Mouse (Mus musculus) layer of hippocampus, adult 18-20 months (tissue): ENCODE results near the gene Gm28372. TPM values are rescaled to one million over a fixed set of nuclear protein-coding genes. Genes with fewer than 3 reads are reported as not detected.
"Not testable (repeated sequence)": the region's sequence is repeated elsewhere in the genome, so short reads cannot be mapped to it uniquely, and the experiment has no call there.

Experiments used
- DNase-seq, 2 experiments: peaks; one replicate each; pipeline ENCODE4 v3.0.0; 2022; ENCODE audit warnings: low spot score in 2 of 2
- long read RNA-seq: library from polyadenylated mRNA; stranded (forward); transcript quantifications from one replicate; pipeline ENCODE4 v2.0.0, GENCODE M21; 2021
- total RNA-seq, 2 experiments: library from RNA; stranded (reverse); gene quantifications; 2 replicates each; pipeline ENCODE4 v1.2.3; 2021

Gene Gm28372
- total RNA-seq, result not detected
- long read RNA-seq, result 0 reads

DNA sequence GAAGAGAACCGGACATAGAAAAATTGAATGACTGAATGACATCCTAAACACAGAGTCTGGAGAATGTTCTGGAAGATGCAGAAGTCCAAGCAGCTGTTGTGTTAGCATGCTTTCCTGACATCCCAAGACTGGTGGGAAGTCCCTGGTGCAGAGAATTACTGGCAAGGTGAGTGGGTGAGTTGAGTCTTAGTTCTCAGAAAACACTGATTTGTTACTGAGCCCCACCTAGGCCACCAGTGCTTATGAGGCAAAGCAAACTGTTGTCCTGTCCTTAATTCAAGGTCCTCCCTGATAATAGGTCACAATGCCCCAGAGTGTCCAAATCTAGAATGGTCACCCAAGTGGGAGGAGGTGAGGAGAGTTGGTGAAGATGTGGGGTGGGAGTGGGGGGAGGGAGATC lies at the start of gene Gm28372, which contains the start of gene 1700020A23Rik:
TSS of gene Gm28372 (plus strand) at position 301 of the 400 bp plus-strand sequence.
TSS of gene 1700020A23Rik (plus strand) at position 321 of the 400 bp plus-strand sequence.
- no peak for DNase-seq

GRCm38 (mm10) chr2:130357551-130357950 lies 47.5 kb upstream of the Gm28372 start:
- DNase-seq, result no peak

DNA sequence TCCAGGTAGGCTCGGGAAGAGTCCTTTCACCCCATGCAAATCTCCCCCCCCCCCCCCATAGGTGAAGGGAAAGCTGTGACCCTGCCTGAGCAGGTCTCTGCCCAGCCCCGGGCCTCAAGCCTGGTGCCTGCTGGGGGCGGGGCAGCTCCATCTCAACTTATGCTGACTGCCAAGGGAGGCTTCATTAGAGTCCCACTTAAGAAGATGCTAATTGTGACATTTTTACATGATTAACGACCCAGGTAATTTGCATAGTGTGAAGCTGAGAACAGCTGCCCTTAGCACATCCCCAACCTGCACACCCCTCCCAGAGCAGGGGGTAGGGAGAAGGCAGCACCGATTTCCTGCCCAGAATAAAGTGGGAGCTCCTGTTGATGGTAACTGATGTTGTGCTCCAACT lies 46.2 kb upstream of the Gm28372 start:
- DNase-seq, result no peak

- DNase-seq, result peak in 1 of 2 experiments; percentile 59
Observed at GRCm38 (mm10) chr2:130362511-130363026, 42.5 kb upstream of the Gm28372 start.

GRCm38 (mm10) chr2:130365211-130366094 lies 39.6 kb upstream of the Gm28372 start:
- DNase-seq, result no peak

DNA sequence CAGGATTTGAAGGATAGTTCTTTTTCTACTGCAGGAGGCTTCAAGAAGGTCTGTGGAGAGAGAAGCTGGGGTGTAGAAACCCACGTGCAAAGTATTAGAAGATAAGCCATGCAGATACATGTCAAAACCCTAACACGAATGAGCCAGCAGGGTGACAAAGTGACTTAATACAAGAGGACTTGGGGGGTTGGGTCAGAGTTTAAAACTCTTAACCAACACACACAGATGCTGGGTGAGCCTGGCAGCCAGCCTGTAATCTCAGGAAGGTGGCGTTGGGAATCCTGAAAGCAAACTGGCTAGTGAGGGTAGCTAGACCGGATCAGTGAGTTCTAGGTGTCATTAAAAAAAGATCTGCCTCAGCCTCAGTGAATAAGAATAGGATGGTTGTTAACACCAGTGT lies 37.7 kb upstream of the Gm28372 start:
- DNase-seq, result no peak

GRCm38 (mm10) chr2:130373026-130373425 lies 32.0 kb upstream of the Gm28372 start:
- not testable (repeated sequence) for DNase-seq

DNA sequence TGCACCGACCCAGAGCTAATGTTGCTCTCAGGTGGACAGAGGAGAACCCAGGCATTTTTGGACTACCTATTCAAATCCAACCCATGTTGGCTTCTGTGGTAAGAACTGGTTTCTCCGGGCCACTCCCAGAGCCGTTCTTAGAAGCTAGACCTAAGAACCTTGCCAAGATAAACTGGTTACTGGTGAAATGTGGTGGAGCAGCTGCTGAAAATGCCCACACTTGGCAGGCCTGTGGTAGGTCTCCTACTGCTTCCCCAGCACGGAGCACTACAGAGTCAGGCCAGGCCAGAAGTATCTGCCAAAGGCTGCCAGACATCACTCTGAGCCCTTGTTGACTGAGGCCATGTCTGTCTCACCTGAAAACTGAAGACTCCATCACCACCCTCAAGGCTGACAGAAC lies 30.1 kb upstream of the Gm28372 start:
- DNase-seq, result no peak

- DNase-seq, result no peak
Observed at GRCm38 (mm10) chr2:130383205-130383604, 21.8 kb upstream of the Gm28372 start.

DNA sequence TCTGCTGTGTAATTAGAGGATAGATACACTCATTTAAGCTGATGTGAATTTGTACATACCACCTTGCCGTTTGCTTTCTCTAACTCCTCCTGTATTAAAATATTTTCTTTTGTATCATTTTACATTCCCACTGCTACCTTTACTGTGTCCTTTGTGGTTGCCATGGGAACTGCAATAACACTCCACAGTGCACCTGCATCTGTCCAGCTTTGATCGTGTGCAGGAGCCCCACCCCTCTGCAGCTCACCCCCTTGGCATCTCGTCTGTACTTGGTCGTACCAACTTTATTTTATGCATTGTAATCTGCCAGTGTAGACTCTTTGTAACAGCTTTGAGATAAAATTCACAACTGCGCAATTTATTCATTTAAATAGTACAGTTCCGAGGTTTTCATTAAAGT lies 21.1 kb upstream of the Gm28372 start:
- DNase-seq, result no peak

DNA sequence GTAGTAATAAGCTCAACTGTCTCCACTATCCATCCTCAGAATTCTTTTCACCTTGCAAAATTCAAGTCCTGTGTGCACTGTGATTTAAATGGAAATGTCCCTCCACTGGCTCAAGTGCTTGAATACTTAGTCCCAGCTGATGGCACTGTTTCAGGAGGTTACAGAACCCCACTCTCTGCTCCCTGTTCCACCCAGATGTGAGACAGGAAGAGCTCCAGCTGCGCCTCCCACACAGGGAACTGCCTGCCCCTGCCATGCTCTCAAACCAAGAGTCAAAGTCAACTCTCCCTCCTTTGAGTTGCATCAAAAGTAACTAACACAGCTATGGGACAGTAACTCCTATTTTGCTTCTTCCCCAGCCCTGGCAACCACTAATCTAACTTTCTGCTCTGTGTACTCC lies 18.8 kb upstream of the Gm28372 start:
- no peak for DNase-seq

DNA sequence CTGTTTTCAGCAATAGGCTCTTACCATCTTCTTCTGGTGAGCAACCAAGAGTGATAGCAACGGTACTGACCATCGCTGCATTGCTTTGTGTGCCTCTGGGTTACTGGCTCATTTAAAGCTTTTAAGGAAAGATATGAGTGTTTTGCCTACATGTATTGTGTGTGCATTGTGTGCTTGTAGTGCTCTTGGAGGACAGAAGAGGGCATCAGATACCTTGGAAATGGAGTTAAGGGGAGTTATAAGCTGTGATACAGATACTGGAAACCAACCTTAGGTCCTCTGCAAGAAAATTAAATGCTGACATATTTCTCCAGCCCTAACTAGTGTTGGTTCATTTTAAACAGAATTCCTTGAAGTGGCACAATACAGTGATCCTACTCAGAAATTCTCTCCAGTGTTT lies 16.2 kb upstream of the Gm28372 start:
- no peak for DNase-seq

DNA sequence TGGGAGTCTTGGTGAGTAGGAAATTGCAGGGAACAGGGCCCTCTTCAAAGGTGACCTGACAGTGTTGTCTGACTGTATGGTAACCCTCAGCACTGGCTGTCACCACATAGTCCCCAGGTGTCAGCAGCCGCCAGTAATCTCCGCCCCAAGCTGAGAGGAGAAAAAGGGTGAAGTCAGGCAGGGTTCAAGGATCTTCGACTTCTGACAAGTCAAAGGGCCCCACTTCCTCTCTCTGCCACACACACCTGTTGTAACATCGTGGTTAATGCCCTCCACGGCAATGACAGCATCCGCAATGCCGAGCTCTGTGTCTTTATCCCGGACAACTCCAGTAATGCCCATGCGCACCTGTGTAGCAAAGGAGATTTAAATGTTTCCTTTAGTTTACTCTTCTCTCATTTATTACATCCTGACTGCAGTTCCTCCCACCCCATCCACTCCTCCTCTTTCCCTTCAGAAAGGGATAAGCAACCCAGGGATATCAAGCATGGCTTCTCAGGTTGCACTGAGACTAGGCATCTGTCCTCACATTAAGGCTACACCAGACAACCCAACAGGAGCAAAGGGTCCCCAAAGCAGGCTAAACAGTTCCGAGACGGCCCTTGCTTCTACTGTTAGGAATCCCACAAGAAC lies 13.9 kb upstream of the Gm28372 start:
- DNase-seq, result no peak

- DNase-seq, result no peak
Observed at GRCm38 (mm10) chr2:130392836-130393235, 12.2 kb upstream of the Gm28372 start.

DNA sequence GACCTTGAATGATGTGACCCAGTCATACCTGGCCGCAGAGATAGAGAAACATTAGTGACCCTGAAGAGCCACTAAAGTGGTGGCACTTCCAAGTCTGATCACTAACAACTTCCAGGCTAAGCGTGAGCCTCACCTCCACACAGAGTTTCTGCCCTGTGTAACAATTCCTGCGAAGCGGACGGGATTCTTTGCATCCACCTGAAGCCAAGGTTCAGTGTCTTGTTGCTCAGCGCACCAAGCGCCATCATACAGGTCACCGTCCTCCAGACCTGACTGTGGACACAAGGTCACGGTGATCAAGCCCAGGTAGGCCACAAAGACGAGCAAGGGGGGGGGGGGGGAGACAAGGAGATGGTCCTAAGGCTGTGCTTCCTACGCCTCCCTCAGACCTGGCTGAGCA lies 9.3 kb upstream of the Gm28372 start:
- no peak for DNase-seq

DNA sequence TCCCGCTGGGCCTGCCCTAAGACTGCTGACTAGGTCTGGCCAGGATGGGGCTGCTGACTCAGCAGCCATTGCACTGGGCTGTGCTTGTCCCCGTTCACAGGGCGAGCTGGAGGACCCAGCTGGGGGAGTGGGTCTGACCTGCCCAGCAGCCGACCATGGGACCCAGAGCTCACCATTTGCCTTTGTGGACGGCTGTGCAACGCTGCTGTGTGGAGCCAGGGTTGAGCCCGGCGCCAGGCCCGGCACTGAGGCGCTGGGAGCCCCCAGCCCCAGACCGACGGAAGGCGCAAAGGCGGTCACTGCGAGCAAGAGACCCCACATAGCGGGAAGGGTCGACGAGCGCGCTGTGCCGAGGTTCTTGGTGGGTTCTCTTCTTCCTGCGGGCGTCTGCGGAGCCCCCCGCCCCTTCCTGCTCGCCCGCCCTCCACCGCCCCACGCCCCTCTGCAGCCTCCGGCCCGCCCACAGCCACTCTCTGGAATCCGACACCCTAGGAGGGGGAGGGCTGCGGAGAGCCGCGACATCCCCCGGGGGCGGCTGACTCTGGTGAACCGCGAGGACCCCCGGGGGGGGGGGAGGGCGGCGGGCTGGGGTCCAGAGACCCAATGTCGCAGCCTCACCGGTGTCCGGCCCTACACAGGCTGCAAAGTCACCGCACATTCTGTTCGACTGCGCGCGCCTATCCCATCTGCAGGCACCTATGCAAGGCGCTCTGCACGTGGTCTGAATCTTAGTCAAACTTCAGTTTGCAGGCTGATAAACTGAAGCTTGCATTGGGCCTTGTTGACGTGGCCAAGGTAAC lies 7.7 kb upstream of the Gm28372 start, which contains the start of gene Cpxm1:
TSS of gene Cpxm1 (minus strand) at position 389 of the 800 bp plus-strand sequence.
- no peak for DNase-seq

DNA sequence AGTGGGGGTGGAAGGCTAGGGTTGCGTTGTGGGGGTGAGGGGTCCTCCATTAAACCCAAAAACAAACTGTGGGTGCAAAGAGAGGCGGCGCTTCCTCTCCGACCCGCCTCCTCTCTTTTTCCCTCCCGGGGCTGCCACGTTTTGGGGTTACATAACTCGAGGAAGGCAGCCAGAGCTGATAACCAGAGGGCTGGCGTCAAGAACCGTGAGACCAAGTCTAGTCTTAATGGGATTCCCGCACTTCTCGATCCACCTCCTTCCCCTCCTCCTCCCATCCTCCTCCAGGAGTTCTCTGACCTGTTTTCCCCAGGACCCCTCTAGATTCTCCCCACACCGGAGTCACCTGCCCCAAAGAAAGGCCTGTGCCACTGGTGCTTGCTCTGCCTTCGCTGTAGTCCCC lies 6.9 kb upstream of the Gm28372 start:
- peak in 1 of 2 experiments; percentile 50 for DNase-seq

DNA sequence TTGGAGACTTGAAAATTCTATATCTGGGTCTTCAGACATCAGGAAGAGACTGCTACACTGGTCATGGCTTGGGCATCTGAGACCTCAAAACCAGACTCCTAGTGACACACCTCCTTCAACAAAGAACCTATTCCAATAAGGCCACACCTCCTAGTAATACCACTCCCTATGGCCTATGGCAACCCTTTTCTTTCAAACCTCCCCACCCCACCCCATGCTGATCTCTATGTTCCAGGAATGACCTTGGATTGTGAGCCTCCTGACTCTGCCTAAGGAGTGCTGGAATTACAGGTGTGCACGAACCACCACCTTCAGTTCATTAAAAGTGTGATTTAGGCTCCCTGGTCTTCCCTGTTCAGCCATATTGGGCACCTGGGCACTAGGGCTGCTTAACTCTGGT lies 5.0 kb upstream of the Gm28372 start:
- DNase-seq, result no peak

DNA sequence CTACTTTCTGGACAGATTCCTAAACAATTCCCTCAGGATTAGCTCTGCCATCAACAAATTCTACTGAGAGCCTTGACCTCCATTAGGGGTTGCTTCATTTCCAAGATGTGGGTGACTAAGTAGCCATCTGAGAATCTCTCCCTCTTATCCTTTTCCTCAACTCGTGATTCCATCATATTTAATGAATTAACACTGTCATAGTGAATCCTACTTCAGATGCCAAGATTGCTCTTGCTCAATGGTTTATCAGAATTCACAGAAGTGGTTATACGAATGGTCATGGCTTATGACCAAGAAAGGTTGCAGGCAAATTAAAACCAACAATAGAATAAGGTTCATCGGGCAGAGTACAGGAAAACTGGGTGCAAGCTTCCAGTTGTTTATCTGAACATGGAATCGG lies 3.1 kb upstream of the Gm28372 start:
- DNase-seq, result no peak

DNA sequence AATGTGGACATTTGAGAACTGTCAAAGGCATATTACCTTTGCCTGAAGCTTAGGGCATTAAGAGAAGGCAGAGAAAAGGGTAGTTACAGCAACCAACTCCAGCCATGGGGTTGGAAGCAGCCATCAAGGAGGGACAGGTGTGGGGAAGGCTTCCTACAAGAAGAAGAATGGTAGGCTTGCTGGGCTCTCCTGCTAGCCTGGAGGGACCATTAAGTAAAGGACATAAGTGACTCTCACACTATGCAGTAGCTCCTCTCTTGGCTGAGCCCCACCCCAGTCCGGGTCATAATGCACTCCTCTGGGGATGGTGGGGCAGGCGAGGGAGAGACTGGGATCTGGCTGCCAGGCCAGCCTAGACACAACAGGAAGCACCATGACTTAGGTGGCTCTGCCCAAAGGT lies 1.1 kb downstream of the Gm28372 start, which contains the start of gene Tmem239:
TSS of gene Tmem239 (plus strand) at position 301 of the 400 bp plus-strand sequence.
- no peak for DNase-seq

- DNase-seq, result no peak
Observed at GRCm38 (mm10) chr2:130408194-130408593, 3.2 kb downstream of the Gm28372 start.
